Mouse (Mus musculus) G1E-ER4 (cell line): Measurements from ENCODE around the gene Syne3. TPM values are rescaled to one million over a fixed set of nuclear protein-coding genes. Genes with fewer than 3 reads are reported as not detected.

ENCODE experiments used
- GATA1 ChIP-seq: IDR thresholded peaks from one replicate; pipeline ENCODE4 v1.8.0; 2012; ENCODE audit warnings: low read length, inconsistent platforms
- polyA plus RNA-seq: library from polyadenylated mRNA; stranded (reverse); fragments of >175 nt; gene quantifications from 2 replicates; pipeline ENCODE4 v1.2.3, GENCODE M21; 2012

Gene Syne3
- polyA plus RNA-seq, 1 experiment = 9.5 TPM

- no peak for TF ChIP-seq GATA1
Observed at GRCm38 (mm10) chr12:104996012-104996728, 13.4 kb downstream of the Syne3 start.

GRCm38 (mm10) chr12:104995259-104995876, 14.2 kb downstream of the Syne3 start:
- no peak for TF ChIP-seq GATA1

- no peak for TF ChIP-seq GATA1
Observed at GRCm38 (mm10) chr12:104992838-104993237, 16.8 kb downstream of the Syne3 start.

- TF ChIP-seq GATA1 = no peak
Observed at GRCm38 (mm10) chr12:104992123-104992741, 17.4 kb downstream of the Syne3 start.

DNA sequence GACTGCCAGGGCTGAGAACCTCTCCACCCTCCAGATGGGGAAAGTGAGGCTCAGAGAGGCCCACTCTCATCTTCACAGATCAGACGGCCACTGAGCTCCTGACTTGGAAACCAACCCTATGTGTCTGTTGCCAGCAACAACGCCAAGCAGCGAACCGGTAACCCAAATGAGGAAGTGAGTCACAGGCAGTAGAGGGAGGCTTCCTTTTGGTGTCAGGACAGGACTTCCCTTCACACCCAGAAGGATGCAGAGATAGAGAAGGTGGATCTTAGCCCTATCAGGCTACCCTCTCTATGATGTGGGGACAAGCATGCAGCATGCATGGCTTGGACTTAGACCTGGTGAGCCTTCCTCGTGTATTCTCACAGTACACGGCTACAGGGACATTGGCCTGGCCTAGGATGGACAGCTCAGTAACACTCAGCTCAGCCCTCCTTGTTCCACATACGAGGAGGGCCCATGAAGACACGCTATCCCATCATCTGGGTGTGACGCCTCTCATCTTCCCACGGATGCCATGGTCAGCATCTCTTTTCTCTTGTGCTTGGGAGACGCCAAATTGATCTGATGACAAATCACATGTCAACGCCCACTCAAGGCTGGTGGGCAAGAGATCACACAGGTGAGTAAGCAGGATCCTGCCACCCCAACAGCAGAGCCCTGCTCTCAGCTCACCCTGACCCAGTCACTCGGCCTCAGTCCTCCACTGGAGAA, 18.7 kb downstream of the Syne3 start:
- TF ChIP-seq GATA1 = no peak

DNA sequence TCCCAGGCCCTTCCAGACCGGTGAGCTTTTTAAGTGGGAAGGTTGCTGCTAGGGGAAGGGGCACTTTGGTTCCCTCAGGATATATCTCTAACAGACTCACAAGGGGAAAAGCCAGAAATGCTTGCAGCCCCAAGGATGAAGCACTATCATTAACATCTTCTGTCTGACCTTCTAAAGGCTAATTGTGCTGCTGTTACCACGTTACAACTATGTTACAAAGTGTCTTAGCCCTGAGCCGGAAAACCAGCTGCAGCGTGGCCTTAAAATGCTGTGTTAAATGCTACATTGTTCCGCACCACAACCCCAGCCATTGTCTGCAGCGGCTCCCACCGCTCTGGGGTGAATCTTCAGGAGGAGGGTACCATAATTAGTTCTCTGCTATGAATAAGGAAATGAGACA, 21.7 kb downstream of the Syne3 start:
- TF ChIP-seq GATA1 = no peak

GRCm38 (mm10) chr12:104986781-104987180, 22.8 kb downstream of the Syne3 start:
- TF ChIP-seq GATA1 = no peak

- no peak for TF ChIP-seq GATA1
Observed at GRCm38 (mm10) chr12:104986001-104986400, 23.6 kb downstream of the Syne3 start.

DNA sequence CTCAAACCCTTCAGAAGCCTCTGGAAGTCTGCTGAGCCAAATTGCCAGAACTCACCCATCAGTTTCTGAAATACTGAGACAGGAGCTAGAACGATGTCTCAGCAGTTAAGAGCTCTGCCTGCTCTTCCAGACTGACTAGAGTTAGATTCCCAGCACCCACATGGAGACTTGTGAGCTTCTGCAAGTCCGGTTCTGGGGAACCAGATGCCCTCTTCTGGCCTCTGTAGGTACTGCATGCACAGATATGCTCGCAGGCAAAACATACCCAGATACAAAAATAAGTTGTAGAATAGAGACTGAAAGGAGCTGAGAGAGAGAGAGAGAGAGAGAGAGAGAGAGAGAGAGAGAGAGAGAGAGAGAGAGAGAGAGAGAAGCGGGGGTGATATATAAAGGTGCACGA, 24.5 kb downstream of the Syne3 start:
- TF ChIP-seq GATA1 = no peak

GRCm38 (mm10) chr12:104983476-104983875, 26.1 kb downstream of the Syne3 start:
- TF ChIP-seq GATA1 = no peak

GRCm38 (mm10) chr12:104978943-104979723, 30.5 kb downstream of the Syne3 start:
- TF ChIP-seq GATA1 = no peak

DNA sequence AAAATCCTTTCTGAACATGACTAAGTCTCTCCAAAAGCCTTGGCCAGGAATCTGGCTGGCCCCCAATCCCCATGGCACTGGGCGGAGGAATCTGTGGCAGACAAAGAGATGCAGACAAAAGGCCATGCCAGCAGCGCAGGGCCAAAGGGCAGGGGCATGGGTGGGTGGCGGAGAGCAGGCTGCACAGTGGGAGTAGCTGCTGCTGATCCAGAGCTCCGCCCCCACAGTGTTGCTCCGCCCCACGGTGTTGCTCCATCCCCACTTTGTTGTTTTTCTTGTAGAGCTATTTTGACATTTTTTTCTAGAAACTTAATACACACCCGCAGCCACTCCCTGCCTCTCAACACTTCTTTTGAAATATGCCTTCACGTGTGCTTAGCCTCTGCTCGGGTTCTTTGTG, 31.2 kb downstream of the Syne3 start:
- TF ChIP-seq GATA1 = no peak

- TF ChIP-seq GATA1 = no peak
Observed at GRCm38 (mm10) chr12:104976903-104977302, 32.7 kb downstream of the Syne3 start.

- TF ChIP-seq GATA1 = no peak
Observed at GRCm38 (mm10) chr12:104976331-104976817, 33.2 kb downstream of the Syne3 start.

DNA sequence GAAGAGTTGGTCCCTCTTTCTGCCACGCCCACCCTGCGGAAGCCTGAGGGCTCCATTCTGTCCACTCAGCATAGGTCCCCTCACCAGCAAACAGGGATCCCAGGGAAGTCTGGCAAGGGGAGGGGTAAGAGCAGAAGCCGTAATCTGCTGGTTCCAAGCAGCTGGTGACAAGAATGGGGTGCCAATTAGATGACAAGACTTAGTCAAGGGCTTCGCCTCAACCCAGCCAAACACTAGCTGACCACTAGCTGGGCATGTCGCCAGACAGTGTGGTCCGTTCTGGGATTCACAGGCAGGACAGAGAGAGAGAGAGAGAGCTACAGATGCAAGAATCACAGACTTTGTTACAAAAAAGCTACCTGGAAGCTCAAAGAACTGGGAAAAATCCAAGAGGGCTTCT, 36.7 kb downstream of the Syne3 start:
- TF ChIP-seq GATA1 = no peak
